Mouse (Mus musculus) heart, embryonic 11.5 days (tissue): ENCODE data around the gene Oser1. TPM values are rescaled to one million over a fixed set of nuclear protein-coding genes. Genes with fewer than 3 reads are reported as not detected.

Source experiments
- ATAC-seq: fragments of 200-750 bp; cut with Nextera tagmentation; replicated peaks from 2 replicates; pipeline ENCODE4 v1.8.0; 2017; ENCODE audit warnings: moderate library complexity; ENCODE audit not compliant: insufficient number of reproducible peaks, low FRiP score, low TSS enrichment
- H3K27ac ChIP-seq: fragments of 300-500 bp; sonication (generic); 2 replicates; pipeline ENCODE4 v1.5.1; 2014; ENCODE audit warnings: mild to moderate bottlenecking, low read depth, low read length
- H3K27me3 ChIP-seq: fragments of 300-500 bp; sonication (generic); 2 replicates; pipeline ENCODE4 v1.6.1; 2014; ENCODE audit warnings: mild to moderate bottlenecking, low read length, mixed read lengths; ENCODE audit not compliant: control insufficient read depth, insufficient read depth
- H3K36me3 ChIP-seq: fragments of 300-500 bp; sonication (generic); 2 replicates; pipeline ENCODE4 v1.6.1; 2014; ENCODE audit warnings: mild to moderate bottlenecking, low read length, moderate library complexity, mixed read lengths; ENCODE audit not compliant: control insufficient read depth, insufficient read depth
- H3K4me1 ChIP-seq: fragments of 300-500 bp; sonication (generic); 2 replicates; pipeline ENCODE4 v1.6.1; 2014; ENCODE audit warnings: low read length; ENCODE audit not compliant: control insufficient read depth, insufficient read depth
- H3K4me2 ChIP-seq: fragments of 300-500 bp; sonication (generic); 2 replicates; pipeline ENCODE4 v1.6.1; 2014; ENCODE audit warnings: mild to moderate bottlenecking, moderate library complexity
- H3K4me3 ChIP-seq: fragments of 300-500 bp; sonication (generic); 2 replicates; pipeline ENCODE4 v1.5.1; 2014; ENCODE audit warnings: low read depth, low read length
- H3K9ac ChIP-seq: fragments of 300-500 bp; sonication (generic); 2 replicates; pipeline ENCODE4 v1.6.1; 2014; ENCODE audit warnings: mild to moderate bottlenecking, low read depth, low read length, moderate library complexity
- H3K9me3 ChIP-seq: fragments of 300-500 bp; sonication (generic); replicated peaks from 2 replicates; pipeline ENCODE4 v1.6.1; 2016; ENCODE audit warnings: low read length; ENCODE audit not compliant: control insufficient read depth
- WGBS: fragments of 180-500 bp; shearing (Covaris S2); extraction: QIAGEN DNeasy Blood & Tissue Kit; methylation state at CpG from one replicate; pipeline ENCODE4 v1.1.7; 2014; ENCODE audit not compliant: insufficient replicate concordance; 5-methylcytosine and 5-hydroxymethylcytosine counted together
- polyA plus RNA-seq: library from polyadenylated mRNA; unstranded; fragments of >200 nt; fragmentation: Nextera tagmentation; extraction: Ambion mirVana; gene quantifications from 2 replicates; pipeline ENCODE4 v1.2.1, GENCODE M21; 2014

Oser1 gene
- polyA plus RNA-seq, 1 experiment from 2014 or later: 64.1 TPM

GRCm38 (mm10) chr2:163375468-163375867 is 49.0 kb downstream of the Oser1 start:
- WGBS: 43% methylated on average over 35 of the region's 35 CpGs
- Histone ChIP-seq H3K4me1 (peaks cover 57% of the 10 kb centered on the region), H3K4me2 (peak overlapping the region; percentile 16; the same call in 1 of the 2 replicates), H3K36me3 (peaks cover 4% of the 10 kb centered on the region; the same call in 1 of the 2 replicates), H3K27ac (no peak overlapping the region; the same call in 1 of the 2 replicates), H3K9ac (peak overlapping the region; percentile 22; the same call in 1 of the 2 replicates), H3K9me3 (no peaks in the 10 kb centered on the region), H3K27me3 (peaks cover 23% of the 10 kb centered on the region), H3K4me3 (0 out of 2 replicates have a peak overlapping the region, but pooled peaks have one; percentile 1)
- ATAC-seq: no peak

GRCm38 (mm10) chr2:163372627-163373026 is 51.9 kb downstream of the Oser1 start:
- no peak for ATAC-seq
- 63% methylated on average over 1 of the region's 1 CpGs for WGBS
- Histone ChIP-seq H3K4me1 (peaks cover 48% of the 10 kb centered on the region), H3K27me3 (peaks cover 23% of the 10 kb centered on the region), H3K27ac (no peak overlapping the region), H3K9me3 (no peaks in the 10 kb centered on the region), H3K4me3 (no peak overlapping the region), H3K36me3 (peaks cover 4% of the 10 kb centered on the region; the same call in 1 of the 2 replicates), H3K4me2 (no peak overlapping the region), H3K9ac (no peak overlapping the region)

- Histone ChIP-seq H3K4me3 (no peak overlapping the region), H3K9ac (no peak overlapping the region), H3K9me3 (no peaks in the 10 kb centered on the region), H3K36me3 (peaks cover 2% of the 10 kb centered on the region; the same call in 1 of the 2 replicates), H3K27me3 (peaks cover 6% of the 10 kb centered on the region; the same call in 1 of the 2 replicates), H3K4me1 (peaks cover 29% of the 10 kb centered on the region), H3K4me2 (no peak overlapping the region), H3K27ac (no peak overlapping the region)
- ATAC-seq: no peak
- WGBS: 49% methylated on average over 4 of the region's 4 CpGs
These were observed 54.3 kb downstream of the Oser1 start for GRCm38 (mm10) chr2:163370175-163370574.

- Histone ChIP-seq H3K4me3 (no peak overlapping the region), H3K4me2 (peak overlapping the region; percentile 27; the same call in 1 of the 2 replicates), H3K9me3 (no peaks in the 10 kb centered on the region), H3K27me3 (no peaks in the 10 kb centered on the region), H3K27ac (peak overlapping the region; percentile 94), H3K36me3 (peaks cover 2% of the 10 kb centered on the region; the same call in 1 of the 2 replicates), H3K4me1 (peaks cover 59% of the 10 kb centered on the region), H3K9ac (peak overlapping the region; percentile 56)
- no peak for ATAC-seq
- WGBS: 41% methylated on average over 18 of the region's 18 CpGs
These were observed 59.5 kb downstream of the Oser1 start for GRCm38 (mm10) chr2:163364785-163365541.

- Histone ChIP-seq H3K27ac (peak overlapping the region; percentile 94), H3K9me3 (no peaks in the 10 kb centered on the region), H3K4me3 (no peak overlapping the region), H3K36me3 (peaks cover 2% of the 10 kb centered on the region; the same call in 1 of the 2 replicates), H3K4me2 (peak overlapping the region; percentile 51), H3K27me3 (no peaks in the 10 kb centered on the region), H3K4me1 (peaks cover 67% of the 10 kb centered on the region), H3K9ac (peak overlapping the region; percentile 62)
- 28% methylated on average over 12 of the region's 12 CpGs for WGBS
- peak; percentile 53; the same call in 1 of the 2 replicates for ATAC-seq
These were observed 61.3 kb downstream of the Oser1 start for GRCm38 (mm10) chr2:163362940-163363921.

- no peak for ATAC-seq
- Histone ChIP-seq H3K27me3 (no peaks in the 10 kb centered on the region), H3K27ac (peak overlapping the region; percentile 94), H3K4me2 (no peak overlapping the region), H3K4me3 (no peak overlapping the region), H3K9ac (0 out of 2 replicates have a peak overlapping the region, but pooled peaks have one; percentile 35), H3K4me1 (peaks cover 77% of the 10 kb centered on the region), H3K9me3 (no peaks in the 10 kb centered on the region), H3K36me3 (peaks cover 2% of the 10 kb centered on the region; the same call in 1 of the 2 replicates)
- WGBS: 56% methylated on average over 16 of the region's 16 CpGs
These were observed 63.5 kb downstream of the Oser1 start for GRCm38 (mm10) chr2:163360858-163361623.

- no peak for ATAC-seq
- no peaks in the 10 kb centered on the region for H3K9me3 ChIP-seq
- H3K9ac ChIP-seq: peak overlapping the region; percentile 34; the same call in 1 of the 2 replicates
- peaks cover 73% of the 10 kb centered on the region for H3K4me1 ChIP-seq
- H3K4me2 ChIP-seq: peak overlapping the region; percentile 25
- peaks cover 2% of the 10 kb centered on the region; the same call in 1 of the 2 replicates for H3K36me3 ChIP-seq
- no peaks in the 10 kb centered on the region for H3K27me3 ChIP-seq
- peak overlapping the region; percentile 94 for H3K27ac ChIP-seq
- 5% methylated on average over 2 of the region's 2 CpGs for WGBS
- H3K4me3 ChIP-seq: no peak overlapping the region
These were observed 65.2 kb downstream of the Oser1 start for GRCm38 (mm10) chr2:163359253-163359652.
